Mouse (Mus musculus): ENCODE measurements around the gene Tada2a. TPM values are rescaled to one million over a fixed set of nuclear protein-coding genes. Genes with fewer than 3 reads are reported as not detected.

Tada2a gene
- polyA plus RNA-seq, 2 experiments = 36.9 to 56.2 TPM

DNA sequence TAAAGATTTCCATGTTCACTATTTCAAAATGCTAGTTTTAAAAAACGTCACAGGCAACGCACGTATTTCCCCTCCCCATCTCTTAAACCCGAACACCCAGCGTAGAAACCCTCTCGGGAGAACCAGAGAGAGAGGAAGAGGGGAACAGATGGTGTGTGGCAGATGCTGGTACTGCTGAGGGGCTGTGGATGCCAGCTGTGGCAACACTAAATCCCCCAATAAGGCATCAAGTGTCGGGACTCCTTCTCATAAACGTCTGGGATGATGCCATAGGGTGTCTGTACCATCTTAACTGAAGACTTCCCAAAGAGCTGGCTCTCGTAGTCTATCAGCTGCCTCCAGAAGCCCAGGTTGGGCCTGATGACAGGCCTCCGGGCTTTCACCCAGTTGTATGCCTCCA, 81.0 kb downstream of the Tada2a start:
- DNase-seq (ENCODE audit: low spot score) = no peak
- Histone ChIP-seq H3K4me1 (ENCODE audit: control insufficient read depth, insufficient read depth, low read length) (peaks cover 17% of the 10 kb centered on the region), H3K9ac (ENCODE audit: low read depth, low read length, severe bottlenecking) (no peak overlapping the region), H3K36me3 (ENCODE audit: control insufficient read depth, insufficient read depth, low read length) (no peaks in the 10 kb centered on the region), H3K4me2 (replicated peaks; ENCODE audit: low read depth, low read length, severe bottlenecking) (no peak overlapping the region), H3K27me3 (ENCODE audit: control insufficient read depth, insufficient read depth, low read length) (no peaks in the 10 kb centered on the region), H3K27ac (replicated peaks; ENCODE audit: low read depth, low read length) (no peak overlapping the region), H3K9me3 (ENCODE audit: control insufficient read depth, low read length) (no peaks in the 10 kb centered on the region), H3K4me3 (replicated peaks; ENCODE audit: low read length) (no peak overlapping the region)
- WGBS = 46% methylated on average over 10 of the region's 10 CpGs
- no peak for ATAC-seq (ENCODE audit: low FRiP score, low read depth)
- TF ChIP-seq POLR2A (IDR thresholded peaks at IDR 0.05; ENCODE audit: borderline replicate concordance, extremely low read depth, insufficient read depth, insufficient read length) = no peak

DNA sequence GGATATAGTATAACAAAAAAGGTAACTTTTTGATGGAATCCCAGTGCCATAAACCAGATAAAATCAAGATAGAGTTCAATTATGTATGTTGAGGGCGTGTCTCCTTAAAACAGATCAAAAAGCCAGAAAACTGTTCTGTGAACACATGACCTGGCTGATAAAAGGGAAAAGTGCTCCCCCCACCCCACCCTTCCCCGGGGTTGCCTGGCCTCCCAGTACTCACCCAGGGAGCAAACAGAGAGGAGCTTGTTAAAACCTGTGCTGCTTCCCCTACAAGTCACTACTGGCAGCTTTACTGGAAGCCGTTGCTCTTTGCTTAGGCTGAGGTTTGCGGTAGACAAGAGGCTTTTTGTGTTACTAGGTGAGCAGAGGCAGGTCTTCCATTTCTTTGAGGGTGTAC, 82.1 kb downstream of the Tada2a start:
- TF ChIP-seq POLR2A (IDR thresholded peaks at IDR 0.05; ENCODE audit: borderline replicate concordance, extremely low read depth, insufficient read depth, insufficient read length) = no peak
- Histone ChIP-seq H3K4me1 (ENCODE audit: control insufficient read depth, insufficient read depth, low read length) (peaks cover 17% of the 10 kb centered on the region), H3K36me3 (ENCODE audit: control insufficient read depth, insufficient read depth, low read length) (no peaks in the 10 kb centered on the region), H3K27me3 (ENCODE audit: control insufficient read depth, insufficient read depth, low read length) (no peaks in the 10 kb centered on the region), H3K9ac (ENCODE audit: low read depth, low read length, severe bottlenecking) (no peak overlapping the region), H3K4me2 (replicated peaks; ENCODE audit: low read depth, low read length, severe bottlenecking) (no peak overlapping the region), H3K9me3 (ENCODE audit: control insufficient read depth, low read length) (no peaks in the 10 kb centered on the region), H3K27ac (replicated peaks; ENCODE audit: low read depth, low read length) (0 out of 2 replicates have a peak overlapping the region, but pooled peaks have one; percentile 13), H3K4me3 (replicated peaks; ENCODE audit: low read length) (no peak overlapping the region)
- DNase-seq (ENCODE audit: low spot score) (peak; percentile 62), ATAC-seq (ENCODE audit: low FRiP score, low read depth) (no peak)
- 30% methylated on average over 4 of the region's 4 CpGs for WGBS

DNA sequence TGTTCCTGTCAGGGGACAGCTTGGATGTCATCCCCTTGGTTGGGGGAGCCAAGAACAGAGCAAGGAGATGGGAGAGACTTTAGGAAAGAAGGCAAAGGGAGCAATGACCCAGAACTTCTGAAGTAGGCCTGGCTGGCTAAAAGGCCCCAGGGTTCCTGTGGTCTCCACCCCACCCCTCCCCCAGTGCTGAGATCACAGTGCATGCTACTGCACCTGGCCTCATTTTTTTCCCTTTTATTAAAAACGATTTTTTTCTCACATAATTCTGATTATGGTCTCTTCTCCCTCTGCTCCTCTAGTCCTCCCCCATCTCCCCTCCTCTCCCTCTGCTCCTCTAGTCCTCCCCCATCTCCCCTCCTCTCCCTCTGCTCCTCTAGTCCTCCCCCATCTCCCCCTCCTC, 84.4 kb downstream of the Tada2a start:
- no peaks in the 10 kb centered on the region for H3K9me3 ChIP-seq (ENCODE audit: control insufficient read depth, low read length)
- no peak for ATAC-seq (ENCODE audit: low FRiP score, low read depth)
- no peak for DNase-seq (ENCODE audit: low spot score)
- H3K27me3 ChIP-seq (ENCODE audit: control insufficient read depth, insufficient read depth, low read length) = no peaks in the 10 kb centered on the region
- H3K4me3 ChIP-seq (replicated peaks; ENCODE audit: low read length) = no peak overlapping the region
- TF ChIP-seq POLR2A (IDR thresholded peaks at IDR 0.05; ENCODE audit: borderline replicate concordance, extremely low read depth, insufficient read depth, insufficient read length) = no peak
- H3K36me3 ChIP-seq (ENCODE audit: control insufficient read depth, insufficient read depth, low read length) = peaks cover 11% of the 10 kb centered on the region
- H3K4me2 ChIP-seq (replicated peaks; ENCODE audit: low read depth, low read length, severe bottlenecking) = no peak overlapping the region
- H3K4me1 ChIP-seq (ENCODE audit: control insufficient read depth, insufficient read depth, low read length) = peaks cover 17% of the 10 kb centered on the region
- no peak overlapping the region for H3K27ac ChIP-seq (replicated peaks; ENCODE audit: low read depth, low read length)
- no peak overlapping the region for H3K9ac ChIP-seq (ENCODE audit: low read depth, low read length, severe bottlenecking)
- 15% methylated on average over 1 of the region's 1 CpGs for WGBS

DNA sequence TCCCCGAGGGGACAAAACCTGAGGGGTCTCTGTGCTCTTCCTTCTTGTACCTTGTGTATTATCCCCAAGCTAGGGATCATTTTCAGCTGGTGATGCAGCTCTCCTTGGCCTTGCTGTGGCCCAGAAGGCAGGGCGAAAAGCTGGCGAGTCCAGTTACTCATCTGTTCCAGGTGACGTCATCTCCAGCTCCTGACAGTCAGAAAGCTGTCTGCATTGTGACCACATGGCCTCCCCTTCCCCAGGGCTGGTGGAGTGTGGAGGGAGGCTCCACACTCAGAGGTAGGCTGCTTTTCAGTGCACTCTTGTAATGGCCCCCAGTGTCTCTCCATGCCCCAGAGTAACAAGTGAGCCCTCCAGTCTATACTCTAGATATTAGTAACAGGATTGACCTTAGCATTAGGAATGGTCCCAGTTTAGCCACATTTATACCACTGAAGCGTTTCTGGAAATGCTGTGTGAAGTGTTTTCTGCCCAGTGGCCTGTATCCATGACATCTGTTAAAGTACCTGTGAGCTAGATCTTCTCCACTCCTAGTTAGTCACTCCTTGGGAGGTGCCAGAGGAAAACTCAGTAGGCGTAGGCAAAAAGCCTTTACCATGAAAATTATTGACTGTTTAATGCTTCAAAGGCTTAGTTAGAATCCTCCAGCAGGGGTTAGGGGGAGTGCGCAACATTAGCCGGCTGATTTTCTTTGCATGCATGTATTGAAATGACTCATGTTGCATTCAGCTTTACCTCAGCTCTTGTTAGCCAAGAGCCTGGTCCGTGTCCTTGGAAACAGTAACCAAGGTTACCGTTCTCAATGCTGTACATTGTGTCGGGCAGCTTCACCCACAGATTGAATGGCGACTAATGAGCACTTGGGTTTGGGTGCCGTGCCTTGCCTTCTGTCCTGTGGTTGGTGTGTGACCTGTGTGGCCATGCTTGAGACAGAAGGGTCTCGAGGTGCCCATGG, 86.3 kb downstream of the Tada2a start:
- H3K27ac ChIP-seq (replicated peaks; ENCODE audit: low read depth, low read length) = no peak overlapping the region; the same call in 1 of the 2 replicates
- H3K9ac ChIP-seq (ENCODE audit: low read depth, low read length, severe bottlenecking) = no peak overlapping the region
- whole genome bisulfite sequencing = 58% methylated on average over 14 of the region's 14 CpGs
- DNase-seq (ENCODE audit: low spot score) (peak; percentile 60), ATAC-seq (ENCODE audit: low FRiP score, low read depth) (peak; percentile 72)
- H3K27me3 ChIP-seq (ENCODE audit: control insufficient read depth, insufficient read depth, low read length) = no peaks in the 10 kb centered on the region
- no peak for TF ChIP-seq POLR2A (IDR thresholded peaks at IDR 0.05; ENCODE audit: borderline replicate concordance, extremely low read depth, insufficient read depth, insufficient read length)
- H3K4me1 ChIP-seq (ENCODE audit: control insufficient read depth, insufficient read depth, low read length) = peaks cover 10% of the 10 kb centered on the region
- no peaks in the 10 kb centered on the region for H3K9me3 ChIP-seq (ENCODE audit: control insufficient read depth, low read length)
- peaks cover 14% of the 10 kb centered on the region for H3K36me3 ChIP-seq (ENCODE audit: control insufficient read depth, insufficient read depth, low read length)
- no peak overlapping the region for H3K4me2 ChIP-seq (replicated peaks; ENCODE audit: low read depth, low read length, severe bottlenecking)
- no peak overlapping the region for H3K4me3 ChIP-seq (replicated peaks; ENCODE audit: low read length)

DNA sequence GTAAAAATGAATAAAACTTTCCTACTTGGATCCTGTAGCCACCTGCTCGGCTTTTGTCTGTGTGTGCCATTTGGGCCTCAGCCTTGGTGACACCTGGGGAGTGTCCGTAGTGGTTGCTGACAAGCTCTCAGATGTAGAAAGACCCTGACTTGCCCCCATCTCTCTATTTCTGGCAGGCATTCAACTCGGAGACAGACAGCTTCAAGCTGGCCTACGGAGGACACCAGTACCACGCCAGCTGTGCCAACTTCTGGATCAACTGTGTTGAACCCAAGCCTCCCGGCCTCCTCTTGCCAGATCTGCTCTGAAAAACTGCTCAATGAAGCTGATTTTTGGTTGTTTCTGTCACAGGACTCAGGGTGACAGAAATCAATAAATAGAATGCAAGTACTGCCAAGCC, 88.8 kb downstream of the Tada2a start:
- DNase-seq (ENCODE audit: low spot score) = no peak
- Histone ChIP-seq H3K36me3 (ENCODE audit: control insufficient read depth, insufficient read depth, low read length) (peaks cover 18% of the 10 kb centered on the region), H3K27me3 (ENCODE audit: control insufficient read depth, insufficient read depth, low read length) (no peaks in the 10 kb centered on the region), H3K9ac (ENCODE audit: low read depth, low read length, severe bottlenecking) (no peak overlapping the region), H3K9me3 (ENCODE audit: control insufficient read depth, low read length) (no peaks in the 10 kb centered on the region), H3K4me3 (replicated peaks; ENCODE audit: low read length) (no peak overlapping the region), H3K4me1 (ENCODE audit: control insufficient read depth, insufficient read depth, low read length) (no peaks in the 10 kb centered on the region), H3K27ac (replicated peaks; ENCODE audit: low read depth, low read length) (no peak overlapping the region), H3K4me2 (replicated peaks; ENCODE audit: low read depth, low read length, severe bottlenecking) (no peak overlapping the region)
- no peak for TF ChIP-seq POLR2A (IDR thresholded peaks at IDR 0.05; ENCODE audit: borderline replicate concordance, extremely low read depth, insufficient read depth, insufficient read length)
- ATAC-seq (ENCODE audit: low FRiP score, low read depth) = no peak
- WGBS = 72% methylated on average over 6 of the region's 6 CpGs

Data from limb, embryonic 14.5 days (tissue).